Mouse (Mus musculus) bone marrow, adult 2 months (tissue): ENCODE measurements around the gene Mcl1. TPM values are rescaled to one million over a fixed set of nuclear protein-coding genes. Genes with fewer than 3 reads are reported as not detected.

Source experiments
- H3K27ac ChIP-seq: fragments of 200-500 bp; 2 replicates; pipeline ENCODE4 v1.5.1; 2012; ENCODE audit warnings: low read depth, mild to moderate bottlenecking, control low read depth, inconsistent platforms, low read length; ENCODE audit not compliant: control insufficient read depth, poor library complexity, insufficient read depth
- H3K4me1 ChIP-seq: fragments of 200-500 bp; 2 replicates; pipeline ENCODE4 v1.6.1; 2011; ENCODE audit warnings: low read length; ENCODE audit not compliant: control insufficient read depth, insufficient read depth
- H3K4me3 ChIP-seq: fragments of 200-500 bp; replicated peaks from 2 replicates; pipeline ENCODE3; 2011; ENCODE audit warnings: mild to moderate bottlenecking, low read depth, low read length, control low read depth; ENCODE audit not compliant: control insufficient read depth
- CTCF ChIP-seq: fragments of 200-500 bp; IDR thresholded peaks from 2 replicates; pipeline ENCODE4 v1.5.1; 2011; ENCODE audit warnings: low read length, control low read depth; ENCODE audit not compliant: control insufficient read depth, insufficient read depth
- POLR2A ChIP-seq: fragments of 200-500 bp; IDR thresholded peaks from 2 replicates; pipeline ENCODE4 v1.6.1; 2011; ENCODE audit warnings: low read depth, mild to moderate bottlenecking, control low read depth, low read length, borderline replicate concordance; ENCODE audit not compliant: control insufficient read depth
- WGBS: fragments of 180-500 bp; shearing (Covaris S2); methylation state at CpG from one replicate; pipeline ENCODE4 v1.1.7; 2018; 5-methylcytosine and 5-hydroxymethylcytosine counted together
- polyA plus RNA-seq: library from polyadenylated mRNA; stranded (reverse); fragments of >200 nt; gene quantifications from 2 replicates; pipeline ENCODE4 v1.2.4, GENCODE M21; 2011; ENCODE audit warnings: low replicate concordance; ENCODE audit not compliant: missing spikeins, insufficient read depth, insufficient read length

The Mcl1 gene
- polyA plus RNA-seq, 1 experiment: 134 TPM

DNA sequence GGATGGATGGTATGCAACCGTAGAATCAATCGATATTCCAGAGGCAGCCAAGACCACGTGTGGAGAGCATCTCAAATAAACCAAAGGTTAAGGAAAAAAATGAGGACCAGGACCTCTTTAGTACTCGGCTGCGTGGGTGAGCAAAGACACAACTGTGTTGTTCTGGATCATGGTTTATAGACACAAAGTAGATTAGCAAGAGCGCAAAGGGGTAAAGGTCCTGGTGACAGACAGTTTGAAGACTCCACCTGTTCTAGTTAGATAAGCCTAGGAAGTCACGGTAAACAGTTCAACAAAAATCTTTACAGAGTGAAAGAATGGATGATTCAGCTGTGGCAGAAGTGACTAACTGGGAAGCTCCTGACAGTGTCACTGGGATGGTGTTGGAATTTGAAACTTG, 15.5 kb upstream of the Mcl1 start:
- H3K27ac ChIP-seq: no peak overlapping the region
- H3K4me3 ChIP-seq: no peak overlapping the region
- H3K4me1 ChIP-seq: peaks cover 3% of the 10 kb centered on the region
- 69% methylated on average over 7 of the region's 7 CpGs for WGBS
- TF ChIP-seq CTCF (no peak), POLR2A (no peak)

DNA sequence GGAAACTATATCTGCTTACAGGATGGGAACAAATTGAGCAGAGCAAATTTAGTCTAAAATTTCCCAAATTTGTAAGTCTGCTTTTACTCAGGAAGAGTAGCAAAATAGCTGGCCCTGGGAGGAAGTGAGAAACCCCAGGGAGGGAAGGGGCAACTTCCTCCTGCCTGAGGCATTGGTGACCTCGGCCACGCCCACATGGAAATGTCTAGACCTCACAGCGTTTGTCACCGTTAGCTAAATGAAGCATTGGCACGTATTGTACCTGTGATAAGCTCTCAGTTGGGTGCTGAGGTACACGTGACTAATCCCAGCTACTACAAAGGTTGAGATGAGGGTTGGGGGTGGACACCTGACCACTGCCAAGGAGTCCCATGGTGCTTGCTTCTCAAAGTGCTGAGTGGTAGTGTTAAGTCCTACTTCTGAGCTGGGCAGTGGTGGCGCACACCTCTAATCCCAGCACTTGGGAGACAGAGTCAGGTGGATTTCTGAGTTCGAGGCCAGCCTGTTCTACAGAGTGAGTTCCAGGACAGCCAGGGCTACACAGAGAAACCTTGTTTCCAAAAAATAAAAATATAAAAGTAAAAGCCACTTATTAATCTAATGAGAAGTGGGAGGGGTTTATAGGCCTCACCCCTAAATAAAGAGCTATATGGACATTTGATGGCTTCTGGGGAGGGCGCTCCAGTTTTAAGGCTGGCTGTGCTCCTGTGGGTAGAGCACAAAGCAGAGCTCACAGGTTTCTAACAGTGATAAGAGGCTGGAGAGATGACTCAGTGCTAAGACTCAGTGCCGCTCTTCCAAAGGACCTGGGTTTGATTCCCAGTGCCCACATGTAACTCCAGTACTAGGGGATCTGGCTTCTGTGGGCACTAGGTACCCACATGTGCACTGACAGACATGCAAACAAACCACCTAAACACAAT, 13.0 kb upstream of the Mcl1 start:
- Histone ChIP-seq H3K27ac (peak overlapping the region; percentile 31; the same call in 1 of the 2 replicates), H3K4me3 (no peak overlapping the region), H3K4me1 (peaks cover 3% of the 10 kb centered on the region)
- WGBS: 31% methylated on average over 10 of the region's 10 CpGs
- TF ChIP-seq POLR2A: no peak
- no peak for TF ChIP-seq CTCF

DNA sequence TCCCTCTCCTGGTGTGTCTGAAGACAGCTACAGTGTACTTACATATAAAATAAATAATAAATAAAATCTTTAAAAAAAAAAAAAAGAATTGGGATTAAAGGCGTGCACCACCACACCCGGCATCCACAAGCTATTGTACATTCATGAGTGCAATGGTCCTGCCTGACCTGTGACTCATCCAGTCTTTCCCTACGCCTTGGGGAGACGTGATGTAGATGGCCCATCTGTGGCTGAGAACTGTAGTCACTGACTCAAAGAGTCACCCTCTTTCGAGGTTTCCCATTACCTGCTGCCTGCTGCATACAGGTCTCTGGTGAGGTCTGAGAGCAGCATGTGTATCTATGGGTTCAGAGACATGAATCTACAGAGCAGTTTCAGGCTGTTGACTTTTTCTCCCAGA, 10.6 kb upstream of the Mcl1 start:
- TF ChIP-seq CTCF (no peak), POLR2A (no peak)
- 85% methylated on average over 5 of the region's 5 CpGs for WGBS
- Histone ChIP-seq H3K4me3 (no peak overlapping the region), H3K4me1 (peaks cover 9% of the 10 kb centered on the region), H3K27ac (no peak overlapping the region)

DNA sequence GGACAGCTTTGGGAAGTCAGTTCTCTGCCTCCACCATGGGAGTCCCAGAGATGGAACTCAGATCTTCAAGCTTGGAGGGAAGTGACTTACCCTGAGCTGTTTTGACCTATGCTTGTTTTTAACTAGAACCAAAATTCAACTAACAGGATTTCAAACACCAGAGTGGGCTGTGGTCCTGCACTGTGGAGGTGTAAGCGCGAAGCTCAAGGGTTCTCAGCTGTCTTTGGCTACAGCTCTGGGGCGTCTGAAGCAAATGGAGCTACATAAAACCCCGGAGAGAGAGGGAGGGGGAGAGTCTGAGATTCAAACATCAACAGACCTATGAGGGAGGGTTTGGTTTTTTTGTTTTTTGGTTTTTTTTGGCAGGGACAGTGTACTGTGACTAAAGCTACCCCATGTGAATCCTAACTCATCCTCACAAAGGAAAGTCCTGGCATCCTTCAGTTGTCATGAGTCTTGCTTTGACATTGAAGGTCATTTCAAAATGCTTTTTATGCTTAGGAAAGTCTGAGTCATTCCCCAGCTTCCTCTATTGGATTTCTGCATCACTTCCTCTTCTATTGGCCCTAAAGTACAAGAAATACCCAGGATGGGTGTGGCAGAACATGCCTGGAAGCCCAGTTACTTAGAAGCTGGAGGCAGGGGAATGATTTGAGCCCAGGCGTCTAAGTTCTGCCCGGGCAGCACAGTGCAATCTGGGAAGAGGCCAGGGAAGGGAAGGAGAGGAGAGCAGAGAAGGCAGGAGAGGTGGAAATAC, 8.1 kb upstream of the Mcl1 start:
- Histone ChIP-seq H3K4me1 (peaks cover 8% of the 10 kb centered on the region), H3K4me3 (peak overlapping the region; percentile 29), H3K27ac (peak overlapping the region; percentile 96)
- TF ChIP-seq CTCF (no peak), POLR2A (no peak)
- 15% methylated on average over 6 of the region's 6 CpGs for WGBS

DNA sequence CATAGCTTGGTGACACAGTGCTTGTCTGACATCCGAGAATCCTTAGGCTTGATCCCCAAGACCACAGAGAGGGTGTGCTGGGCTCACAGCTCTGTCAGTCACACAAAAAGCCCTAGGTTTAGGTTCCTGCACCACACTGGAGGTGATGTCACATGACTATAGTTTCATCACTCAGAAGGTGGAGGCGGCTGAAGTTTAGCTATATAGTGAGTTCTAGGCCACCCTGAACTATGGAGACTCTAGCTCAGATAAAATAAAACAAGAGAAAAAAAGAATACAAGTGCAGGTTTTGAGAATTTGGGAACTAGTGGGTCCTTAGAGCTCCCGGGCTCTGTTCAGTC, 7.6 kb upstream of the Mcl1 start:
- H3K4me3 ChIP-seq: peak overlapping the region; percentile 29
- peaks cover 6% of the 10 kb centered on the region; the same call in 1 of the 2 replicates for H3K4me1 ChIP-seq
- whole genome bisulfite sequencing: 39% methylated on average over 3 of the region's 3 CpGs
- H3K27ac ChIP-seq: peak overlapping the region; percentile 94
- no peak for TF ChIP-seq POLR2A
- TF ChIP-seq CTCF: no peak

DNA sequence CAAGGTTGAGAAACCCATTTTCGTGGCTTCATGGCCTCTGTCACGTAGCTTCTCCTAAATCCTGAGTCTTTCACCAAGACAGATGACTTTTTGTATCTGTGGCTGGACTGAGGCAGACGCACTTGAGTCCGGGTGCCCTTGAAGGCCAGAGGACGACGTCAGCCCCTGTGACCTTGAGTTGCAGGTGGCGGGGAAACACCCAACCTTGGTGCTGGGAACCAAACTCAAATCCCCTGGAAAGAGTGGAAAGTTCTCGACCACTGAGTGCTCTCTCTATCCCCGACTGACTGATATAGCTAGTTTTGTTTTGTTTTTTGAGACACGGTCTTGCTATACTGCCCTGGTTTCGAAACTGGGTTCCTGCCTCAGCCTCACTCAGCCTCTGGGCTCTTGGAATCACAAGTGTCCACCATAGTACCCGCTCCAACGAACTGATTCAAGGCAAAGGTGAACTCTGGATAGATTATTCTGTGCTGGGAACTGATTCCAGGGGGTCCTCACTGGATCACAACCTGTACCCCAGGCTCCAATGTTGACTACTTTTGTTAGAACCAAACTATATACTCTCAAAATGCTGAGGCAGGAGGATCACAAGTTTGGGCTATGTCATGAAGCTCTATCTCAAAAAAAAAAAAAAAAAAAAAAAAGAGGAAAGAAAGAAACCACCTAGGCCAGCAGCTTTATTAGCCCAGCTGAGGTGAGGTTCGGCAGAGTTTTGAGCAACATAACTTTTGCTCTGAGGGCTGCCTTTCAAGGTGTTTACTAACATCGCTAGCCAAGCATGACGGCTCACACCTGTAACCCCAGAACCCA, 7.0 kb upstream of the Mcl1 start:
- TF ChIP-seq CTCF: no peak
- no peak for TF ChIP-seq POLR2A
- Histone ChIP-seq H3K4me1 (peaks cover 6% of the 10 kb centered on the region; the same call in 1 of the 2 replicates), H3K4me3 (no peak overlapping the region), H3K27ac (peak overlapping the region; percentile 94)
- 50% methylated on average over 16 of the region's 16 CpGs for WGBS

DNA sequence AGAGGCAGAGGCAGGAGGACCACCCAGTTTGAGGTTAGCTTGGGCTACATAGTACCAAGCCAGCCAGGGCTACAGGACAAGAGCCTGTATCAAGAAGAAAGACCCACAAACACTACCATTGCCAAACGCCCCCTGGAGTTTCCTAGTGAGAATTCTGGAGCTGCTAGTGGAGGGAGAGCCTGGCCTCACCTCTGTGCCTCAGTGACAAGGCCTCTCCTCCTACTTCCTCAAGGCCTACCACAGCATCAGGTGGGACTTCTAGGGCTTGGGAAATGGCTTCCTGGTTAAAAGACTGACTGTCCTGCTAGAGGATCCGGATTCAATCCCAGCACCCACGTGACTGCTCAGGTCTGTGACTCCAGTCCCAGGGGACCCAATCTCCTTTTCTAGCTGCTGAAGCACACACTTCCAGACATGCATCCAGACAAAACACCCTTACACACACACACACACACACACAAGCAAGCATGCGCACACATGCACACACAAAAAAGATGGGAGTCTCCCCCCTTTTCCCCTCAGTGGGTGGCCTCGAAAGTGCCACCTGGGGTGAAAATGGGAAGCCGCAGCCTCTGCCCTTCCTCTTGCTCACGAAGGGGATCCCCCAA, 6.3 kb upstream of the Mcl1 start:
- WGBS: 13% methylated on average over 7 of the region's 7 CpGs
- Histone ChIP-seq H3K27ac (peak overlapping the region; percentile 94), H3K4me3 (no peak overlapping the region), H3K4me1 (peaks cover 8% of the 10 kb centered on the region; the same call in 1 of the 2 replicates)
- TF ChIP-seq CTCF: peak; percentile 14; the same call in 1 of the 2 replicates
- TF ChIP-seq POLR2A: no peak

DNA sequence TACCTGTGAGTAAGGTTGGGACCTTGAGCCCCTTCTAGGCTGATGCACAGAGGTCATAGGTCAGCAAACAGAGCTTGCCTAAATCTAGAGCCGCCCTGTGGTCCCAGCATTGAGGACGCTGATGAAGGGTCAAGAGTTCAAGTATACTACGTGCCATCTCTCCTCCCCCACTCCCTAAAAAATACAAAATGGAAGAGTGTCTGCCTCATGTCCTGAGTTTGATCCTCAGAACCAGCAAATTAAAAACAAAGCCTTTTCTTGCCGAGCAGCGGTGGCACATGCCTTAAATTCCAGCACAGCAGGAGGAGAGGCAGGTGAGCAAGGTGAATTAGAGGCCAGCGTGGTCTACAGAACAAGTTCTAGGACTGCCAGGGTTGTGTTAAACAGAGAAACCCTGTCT, 5.7 kb upstream of the Mcl1 start:
- peak overlapping the region; percentile 94 for H3K27ac ChIP-seq
- H3K4me3 ChIP-seq: no peak overlapping the region
- TF ChIP-seq CTCF (no peak), POLR2A (no peak)
- peaks cover 8% of the 10 kb centered on the region; the same call in 1 of the 2 replicates for H3K4me1 ChIP-seq
- WGBS: 59% methylated on average over 6 of the region's 6 CpGs
